In genomic region chr15:82956310-82956709, GRCm38 (mm10) we compare ENCODE assay signal across 16 mouse cellular contexts. TPM values are rescaled to one million over a fixed set of nuclear protein-coding genes. Genes with fewer than 3 reads are reported as not detected.
A peak's percentile ranks its signal among the peaks of the same experiment; 100 is the strongest.
DNase-seq lines count a peak whose midpoint lies in the region; ATAC-seq and TF ChIP-seq lines count a peak whose summit lies in the region.
"Had no signal": no experiment of that assay in that cellular context is flagged by ENCODE, and none has a peak within 500 bp of the region (broad histone marks: within the 10 kb centered on the region; RNA-seq: fewer than 3 reads in every experiment).

No protein-coding gene starts in this region.

- intact Hi-C loops in heart, postnatal 25 days (cut with DNase I), result no loop called here

- H3K36me3 ChIP-seq in heart, embryonic 12.5 days, result no peaks in the 10 kb centered on the region
- no peaks in the 10 kb centered on the region for H3K36me3 ChIP-seq in hindbrain, postnatal 0 days (ENCODE audit: insufficient read depth, low read length)
- no peaks in the 10 kb centered on the region for H3K36me3 ChIP-seq in hindbrain, embryonic 11.5 days (ENCODE audit: control insufficient read depth, insufficient read depth, low read length)
- no peaks in the 10 kb centered on the region for H3K36me3 ChIP-seq in midbrain, postnatal 0 days (ENCODE audit: insufficient read depth, low read length)
- no peaks in the 10 kb centered on the region for H3K36me3 ChIP-seq in midbrain, embryonic 10.5 days

- peak; percentile 60 to 70 for DNase-seq in cerebellum, postnatal 14 days
- no peak for DNase-seq in cerebellum, postnatal 36 days
- no peak for DNase-seq in heart, postnatal 25 days (ENCODE audit: low spot score)
- DNase-seq in hindbrain, postnatal 0 days (ENCODE audit: low spot score), result peak; percentile 74
- DNase-seq in hindbrain, embryonic 11.5 days (ENCODE audit: low spot score), result no peak
- peak; percentile 74 for DNase-seq in midbrain, postnatal 0 days (ENCODE audit: low spot score)
- DNase-seq in midbrain, embryonic 10.5 days (ENCODE audit: low spot score), result no peak
- DNase-seq: adrenal gland, postnatal 10 days; cerebellum, adult 11 months; cerebellum, adult 8-10 months; gastrocnemius, postnatal 14 days; kidney, adult 11 months; kidney, adult 9 months had no signal

- no peak overlapping the region for H3K4me3 ChIP-seq in heart, embryonic 12.5 days
- H3K4me3 ChIP-seq in hindbrain, postnatal 0 days (ENCODE audit: low read length), result no peak overlapping the region
- H3K4me3 ChIP-seq in hindbrain, embryonic 11.5 days (ENCODE audit: low read depth, low read length), result no peak overlapping the region
- no peak overlapping the region for H3K4me3 ChIP-seq in midbrain, postnatal 0 days (ENCODE audit: low read depth, low read length)
- no peak overlapping the region for H3K4me3 ChIP-seq in midbrain, embryonic 10.5 days

- 71% methylated on average over 3 of the region's 3 CpGs for WGBS in heart, embryonic 12.5 days
- WGBS in hindbrain, postnatal 0 days, result 69% methylated on average over 3 of the region's 3 CpGs
- 84% methylated on average over 3 of the region's 3 CpGs for WGBS in hindbrain, embryonic 11.5 days
- 89% methylated on average over 3 of the region's 3 CpGs for WGBS in midbrain, postnatal 0 days
- 89% methylated on average over 3 of the region's 3 CpGs for WGBS in midbrain, embryonic 10.5 days

- H3K4me1 ChIP-seq in heart, embryonic 12.5 days (replicated peaks), result peaks cover 77% of the 10 kb centered on the region
- H3K4me1 ChIP-seq in hindbrain, postnatal 0 days (ENCODE audit: insufficient read depth, low read length), result peaks cover 46% of the 10 kb centered on the region
- H3K4me1 ChIP-seq in hindbrain, embryonic 11.5 days (replicated peaks; ENCODE audit: control insufficient read depth, insufficient read depth, low read length), result peaks cover 36% of the 10 kb centered on the region
- peaks cover 41% of the 10 kb centered on the region for H3K4me1 ChIP-seq in midbrain, postnatal 0 days (ENCODE audit: insufficient read depth, low read length)
- peaks cover 91% of the 10 kb centered on the region for H3K4me1 ChIP-seq in midbrain, embryonic 10.5 days

- no peak for ATAC-seq in heart, embryonic 12.5 days (ENCODE audit: insufficient number of reproducible peaks, low FRiP score)
- peak; percentile 36; the same call in 1 of the 2 replicates for ATAC-seq in hindbrain, postnatal 0 days
- ATAC-seq in hindbrain, embryonic 11.5 days (ENCODE audit: low FRiP score), result no peak
- ATAC-seq in midbrain, postnatal 0 days (ENCODE audit: low FRiP score), result no peak; the same call in 1 of the 2 replicates
- ATAC-seq: forebrain, embryonic 16.5 days; hindbrain, embryonic 16.5 days had no signal

- H3K9ac ChIP-seq in heart, embryonic 12.5 days, result no peak overlapping the region
- no peak overlapping the region for H3K9ac ChIP-seq in hindbrain, postnatal 0 days (replicated peaks; ENCODE audit: low read length)
- no peak overlapping the region for H3K9ac ChIP-seq in hindbrain, embryonic 11.5 days (ENCODE audit: low read depth, low read length)
- no peak overlapping the region for H3K9ac ChIP-seq in midbrain, postnatal 0 days (replicated peaks; ENCODE audit: low read length, poor library complexity, severe bottlenecking)

- H3K4me2 ChIP-seq in heart, embryonic 12.5 days, result no peak overlapping the region
- H3K4me2 ChIP-seq in hindbrain, postnatal 0 days (ENCODE audit: low read depth, low read length), result no peak overlapping the region
- H3K4me2 ChIP-seq in hindbrain, embryonic 11.5 days (replicated peaks; ENCODE audit: low read depth, low read length), result no peak overlapping the region
- H3K4me2 ChIP-seq in midbrain, postnatal 0 days (ENCODE audit: low read depth, low read length, poor library complexity, severe bottlenecking), result no peak overlapping the region

- TF ChIP-seq CTCF in hindbrain, postnatal 0 days (IDR thresholded peaks at IDR 0.05; ENCODE audit: low read depth), result no peak
- no peak for TF ChIP-seq CTCF in midbrain, postnatal 0 days (IDR thresholded peaks at IDR 0.05)

- peaks cover 81% of the 10 kb centered on the region for H3K27me3 ChIP-seq in heart, embryonic 12.5 days (replicated peaks)
- peaks cover 3% of the 10 kb centered on the region; the same call in 1 of the 2 replicates for H3K27me3 ChIP-seq in hindbrain, postnatal 0 days (ENCODE audit: insufficient read depth, low read length)
- peaks cover 62% of the 10 kb centered on the region for H3K27me3 ChIP-seq in hindbrain, embryonic 11.5 days (ENCODE audit: control insufficient read depth, insufficient read depth, low read length)
- H3K27me3 ChIP-seq in midbrain, postnatal 0 days (ENCODE audit: insufficient read depth, low read length), result no peaks in the 10 kb centered on the region
- H3K27me3 ChIP-seq in midbrain, embryonic 10.5 days (ENCODE audit: low read depth, poor library complexity, severe bottlenecking), result peaks cover 100% of the 10 kb centered on the region

- no peaks in the 10 kb centered on the region for H3K9me3 ChIP-seq in heart, embryonic 12.5 days (replicated peaks)
- no peaks in the 10 kb centered on the region for H3K9me3 ChIP-seq in hindbrain, postnatal 0 days (ENCODE audit: low read length)
- no peaks in the 10 kb centered on the region for H3K9me3 ChIP-seq in hindbrain, embryonic 11.5 days (ENCODE audit: control insufficient read depth, low read length)
- H3K9me3 ChIP-seq in midbrain, postnatal 0 days (ENCODE audit: low read length), result no peaks in the 10 kb centered on the region
- H3K9me3 ChIP-seq in midbrain, embryonic 10.5 days (replicated peaks), result no peaks in the 10 kb centered on the region

- H3K27ac ChIP-seq in heart, embryonic 12.5 days (ENCODE audit: poor library complexity, severe bottlenecking), result 0 out of 2 replicates have a peak overlapping the region, but pooled peaks have one; percentile 22
- no peak overlapping the region for H3K27ac ChIP-seq in hindbrain, postnatal 0 days
- no peak overlapping the region for H3K27ac ChIP-seq in hindbrain, embryonic 11.5 days (ENCODE audit: low read depth, low read length)
- H3K27ac ChIP-seq in midbrain, postnatal 0 days (ENCODE audit: low read depth, low read length), result no peak overlapping the region
- no peak overlapping the region for H3K27ac ChIP-seq in midbrain, embryonic 10.5 days (replicated peaks)

RNA-seq across cellular contexts. Expression of gene Tcf20, which starts 31.4 kb away (rescaled TPM):
- 5.4 and 6.4 TPM in 2 replicates for polyA plus RNA-seq in heart, embryonic 12.5 days (2016; fragmentation: Nextera tagmentation; extraction: Ambion mirVana)
- 10 to 100 TPM; 52.2 to 55.8 TPM for total RNA-seq in heart, postnatal 25 days (2021)
- 89.2 and 98.3 TPM in 2 replicates for total RNA-seq in hindbrain, postnatal 0 days (2014; rRNA removed)
- polyA plus RNA-seq in hindbrain, postnatal 0 days (2015; fragmentation: Nextera tagmentation; extraction: Ambion mirVana), result 8.6 and 8.8 TPM in 2 replicates
- 12.6 and 14.8 TPM in 2 replicates for polyA plus RNA-seq in hindbrain, embryonic 11.5 days (2014; fragmentation: Nextera tagmentation; extraction: Ambion mirVana)
- total RNA-seq in midbrain, postnatal 0 days (2014; rRNA removed), result 125 and 131 TPM in 2 replicates
- polyA plus RNA-seq in midbrain, postnatal 0 days (2015; fragmentation: Nextera tagmentation; extraction: Ambion mirVana), result 10.6 and 11.8 TPM in 2 replicates
- polyA plus RNA-seq in midbrain, embryonic 10.5 days (2016; fragmentation: Nextera tagmentation; extraction: Ambion mirVana), result 7.5 and 8.4 TPM in 2 replicates

Comparison
In these comparisons a context has a peak if more than half of its experiments do, and no peak if none do; other contexts are left out.
1. DNase-seq: peak in cerebellum, postnatal 14 days (2 of 2), hindbrain, postnatal 0 days (single experiment) and midbrain, postnatal 0 days (single experiment); none in cerebellum, postnatal 36 days (0 of 2), heart, postnatal 25 days (single experiment), hindbrain, embryonic 11.5 days (single experiment) and midbrain, embryonic 10.5 days (single experiment).